Mouse (Mus musculus) mature B cell (primary cell): Measurements from ENCODE around the gene Scgb3a1.

Source experiments
- in situ Hi-C: fragments of 300-500 bp; cut with MboI; formaldehyde crosslinking; loops from 2 replicates; pipeline ENCODE4 v1.14.3; 2019

The Scgb3a1 gene

GRCm38 (mm10) chr11:49658791-49659469 lies 4.5 kb upstream of the Scgb3a1 start:
- in situ Hi-C loops: no loop called here

- in situ Hi-C loops: no loop called here
Observed at GRCm38 (mm10) chr11:49659470-49659799, 4.0 kb upstream of the Scgb3a1 start.

- in situ Hi-C loops: no loop called here
Observed at GRCm38 (mm10) chr11:49662292-49662780, 1.1 kb upstream of the Scgb3a1 start.

- in situ Hi-C loops: no loop called here
Observed at GRCm38 (mm10) chr11:49664262-49665140, 1.1 kb downstream of the Scgb3a1 start.

GRCm38 (mm10) chr11:49665462-49665861 lies 2.1 kb downstream of the Scgb3a1 start:
- in situ Hi-C loops: no loop called here

GRCm38 (mm10) chr11:49673433-49673832 lies 10.0 kb downstream of the Scgb3a1 start:
- in situ Hi-C loops: no loop called here

GRCm38 (mm10) chr11:49684237-49684973 lies 21.0 kb downstream of the Scgb3a1 start:
- in situ Hi-C loops: no loop called here

- in situ Hi-C loops: no loop called here
Observed at GRCm38 (mm10) chr11:49695013-49695412, 31.6 kb downstream of the Scgb3a1 start.

GRCm38 (mm10) chr11:49695695-49696094 lies 32.3 kb downstream of the Scgb3a1 start:
- in situ Hi-C loops: no loop called here

GRCm38 (mm10) chr11:49696472-49696871 lies 33.1 kb downstream of the Scgb3a1 start:
- in situ Hi-C loops: no loop called here

- in situ Hi-C loops: no loop called here
Observed at GRCm38 (mm10) chr11:49697779-49698178, 34.4 kb downstream of the Scgb3a1 start.

GRCm38 (mm10) chr11:49699079-49699478 lies 35.7 kb downstream of the Scgb3a1 start:
- in situ Hi-C loops: no loop called here

GRCm38 (mm10) chr11:49702014-49702413 lies 38.6 kb downstream of the Scgb3a1 start:
- in situ Hi-C loops: no loop called here

- in situ Hi-C loops: no loop called here
Observed at GRCm38 (mm10) chr11:49704804-49705203, 41.4 kb downstream of the Scgb3a1 start.

- in situ Hi-C loops: no loop called here
Observed at GRCm38 (mm10) chr11:49707834-49708233, 44.4 kb downstream of the Scgb3a1 start.

- in situ Hi-C loops: no loop called here
Observed at GRCm38 (mm10) chr11:49710664-49711063, 47.3 kb downstream of the Scgb3a1 start.

- in situ Hi-C loops: no loop called here
Observed at GRCm38 (mm10) chr11:49711981-49712554, 48.7 kb downstream of the Scgb3a1 start.

- in situ Hi-C loops: no loop called here
Observed at GRCm38 (mm10) chr11:49712555-49713335, 49.3 kb downstream of the Scgb3a1 start, which contains the start of gene Cnot6. Cnot6 (minus strand) TSS chr11:49712723.

GRCm38 (mm10) chr11:49713336-49714334 lies 50.2 kb downstream of the Scgb3a1 start:
- in situ Hi-C loops: no loop called here
